Mouse (Mus musculus) kidney, embryonic 15.5 days (tissue): ENCODE measurements around the gene Bicral. TPM values are rescaled to one million over a fixed set of nuclear protein-coding genes. Genes with fewer than 3 reads are reported as not detected.
"Not testable (repeated sequence)": the region's sequence is repeated elsewhere in the genome, so short reads cannot be mapped to it uniquely, and the experiment has no call there.

Source experiments
- ATAC-seq: fragments of 200-750 bp; cut with Nextera tagmentation; replicated peaks from 2 replicates; pipeline ENCODE4 v1.8.0; 2017; ENCODE audit warnings: moderate TSS enrichment; ENCODE audit not compliant: low FRiP score
- H3K27ac ChIP-seq: fragments of 300-500 bp; sonication (generic); 2 replicates; pipeline ENCODE4 v1.5.1; 2015; ENCODE audit warnings: mild to moderate bottlenecking, inconsistent platforms
- H3K27me3 ChIP-seq: fragments of 300-500 bp; sonication (generic); 2 replicates; pipeline ENCODE4 v1.6.1; 2015; ENCODE audit warnings: inconsistent platforms
- H3K36me3 ChIP-seq: fragments of 300-500 bp; sonication (generic); 2 replicates; pipeline ENCODE4 v1.6.1; 2015; ENCODE audit warnings: inconsistent platforms
- H3K4me1 ChIP-seq: fragments of 300-500 bp; sonication (generic); 2 replicates; pipeline ENCODE4 v1.6.1; 2015; ENCODE audit warnings: inconsistent platforms
- H3K4me2 ChIP-seq: fragments of 300-500 bp; sonication (generic); 2 replicates; pipeline ENCODE4 v1.6.1; 2015; ENCODE audit warnings: moderate library complexity, mild to moderate bottlenecking, inconsistent platforms
- H3K4me3 ChIP-seq: fragments of 300-500 bp; sonication (generic); replicated peaks from 2 replicates; pipeline ENCODE4 v1.5.1; 2015; ENCODE audit warnings: mild to moderate bottlenecking, inconsistent platforms
- H3K9ac ChIP-seq: fragments of 300-500 bp; sonication (generic); 2 replicates; pipeline ENCODE4 v1.6.1; 2015; ENCODE audit warnings: mild to moderate bottlenecking, inconsistent platforms
- H3K9me3 ChIP-seq: fragments of 300-500 bp; sonication (generic); replicated peaks from 2 replicates; pipeline ENCODE4 v1.6.1; 2016; ENCODE audit warnings: inconsistent platforms
- WGBS: fragments of 180-500 bp; shearing (Covaris S2); methylation state at CpG from one replicate; pipeline ENCODE4 v1.1.7; 2015; ENCODE audit warnings: mixed read lengths; 5-methylcytosine and 5-hydroxymethylcytosine counted together
- polyA plus RNA-seq: library from polyadenylated mRNA; unstranded; fragments of >200 nt; fragmentation: Nextera tagmentation; extraction: Ambion mirVana; gene quantifications from 2 replicates; pipeline ENCODE4 v1.2.1, GENCODE M21; 2015

Gene Bicral
- polyA plus RNA-seq, 1 experiment from 2014 or later = 4.2 TPM

DNA sequence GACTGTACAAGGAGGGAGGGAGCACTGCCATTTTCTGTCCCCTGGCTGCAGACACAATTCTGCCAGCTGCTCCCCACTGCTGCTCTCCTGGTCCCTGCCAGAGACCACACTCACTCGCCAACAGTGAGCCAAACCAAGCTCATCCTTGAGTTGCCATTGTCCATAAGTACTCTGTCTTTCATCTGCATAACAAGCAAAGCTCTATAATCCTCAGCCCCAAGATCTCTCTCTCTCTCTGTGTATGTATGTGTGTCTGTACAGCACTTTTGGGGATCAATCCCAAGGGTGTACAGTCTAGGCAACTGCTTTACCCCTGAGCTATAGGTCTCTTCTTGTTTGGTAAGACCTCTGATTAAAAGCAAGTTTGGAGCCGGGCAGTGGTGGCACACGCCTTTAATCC is 47.6 kb downstream of the Bicral start:
- Histone ChIP-seq H3K4me2 (no peak overlapping the region), H3K9me3 (no peaks in the 10 kb centered on the region), H3K9ac (no peak overlapping the region), H3K4me1 (no peaks in the 10 kb centered on the region), H3K27me3 (no peaks in the 10 kb centered on the region), H3K36me3 (peaks cover 73% of the 10 kb centered on the region), H3K4me3 (no peak overlapping the region), H3K27ac (no peak overlapping the region)
- WGBS = 90% methylated on average over 3 of the region's 3 CpGs
- no peak for ATAC-seq

DNA sequence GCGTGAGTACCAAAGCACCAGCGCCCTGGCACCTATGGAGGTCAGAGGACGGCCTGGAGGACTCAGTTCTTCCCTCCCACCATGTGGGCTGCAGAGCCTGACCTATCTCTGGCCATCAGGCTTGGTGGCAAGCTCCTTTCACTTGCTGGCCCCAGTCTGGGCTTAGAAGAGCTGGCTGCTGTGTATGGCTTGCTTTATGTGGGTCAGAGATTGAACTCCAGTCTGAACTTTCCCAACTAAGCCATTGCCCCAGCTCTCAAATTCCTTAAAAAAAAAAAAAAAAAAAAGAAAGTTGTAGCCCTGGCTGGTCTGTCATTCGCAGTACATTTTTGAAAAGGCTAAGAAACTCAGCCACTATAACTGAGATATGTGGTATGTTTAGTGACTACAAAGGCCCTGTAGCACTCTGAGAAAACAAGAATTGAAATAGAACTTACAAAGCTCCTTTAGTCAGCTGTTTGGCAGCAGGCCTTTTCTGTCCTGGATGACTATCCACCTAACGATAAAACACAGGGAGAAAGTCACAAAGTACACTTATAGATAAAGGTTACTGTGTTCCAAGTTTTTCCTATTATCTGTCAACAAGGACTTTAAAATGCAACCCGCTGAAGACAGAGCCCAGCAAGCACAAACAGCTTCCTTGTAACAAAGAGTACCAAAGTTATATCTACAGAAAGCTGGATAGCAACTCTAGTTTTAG is 49.0 kb downstream of the Bicral start:
- 89% methylated on average over 6 of the region's 6 CpGs for WGBS
- peaks cover 80% of the 10 kb centered on the region for H3K36me3 ChIP-seq

DNA sequence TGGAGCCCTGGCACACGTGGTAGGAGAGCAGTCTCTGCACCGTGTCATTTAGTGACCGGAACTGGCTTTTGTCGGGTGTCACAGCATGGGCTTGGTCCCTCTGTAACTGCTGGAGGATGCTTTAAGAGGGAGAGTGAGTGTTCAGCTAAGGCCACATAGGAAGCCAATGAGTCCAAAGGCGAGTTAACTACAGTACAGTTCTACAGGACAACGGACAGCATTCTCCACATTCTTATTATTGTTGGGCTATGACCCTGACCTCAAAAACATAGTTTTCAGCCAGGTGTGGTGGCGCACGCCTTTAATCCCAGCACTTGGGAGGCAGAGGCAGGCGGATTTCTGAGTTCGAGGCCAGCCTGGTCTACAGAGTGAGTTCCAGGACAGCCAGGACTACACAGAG is 49.9 kb downstream of the Bicral start:
- Histone ChIP-seq H3K4me2 (no peak overlapping the region), H3K4me3 (no peak overlapping the region), H3K27me3 (no peaks in the 10 kb centered on the region), H3K4me1 (no peaks in the 10 kb centered on the region), H3K27ac (no peak overlapping the region), H3K9me3 (no peaks in the 10 kb centered on the region), H3K36me3 (peaks cover 75% of the 10 kb centered on the region), H3K9ac (no peak overlapping the region)
- WGBS = 92% methylated on average over 10 of the region's 10 CpGs
- ATAC-seq = no peak

More for the DNA sequence above, 49.0 kb downstream of the Bicral start:
- Histone ChIP-seq H3K27ac (no peak overlapping the region), H3K4me3 (no peak overlapping the region), H3K27me3 (no peaks in the 10 kb centered on the region), H3K4me2 (no peak overlapping the region), H3K4me1 (no peaks in the 10 kb centered on the region), H3K9ac (no peak overlapping the region), H3K9me3 (no peaks in the 10 kb centered on the region)
- no peak for ATAC-seq

DNA sequence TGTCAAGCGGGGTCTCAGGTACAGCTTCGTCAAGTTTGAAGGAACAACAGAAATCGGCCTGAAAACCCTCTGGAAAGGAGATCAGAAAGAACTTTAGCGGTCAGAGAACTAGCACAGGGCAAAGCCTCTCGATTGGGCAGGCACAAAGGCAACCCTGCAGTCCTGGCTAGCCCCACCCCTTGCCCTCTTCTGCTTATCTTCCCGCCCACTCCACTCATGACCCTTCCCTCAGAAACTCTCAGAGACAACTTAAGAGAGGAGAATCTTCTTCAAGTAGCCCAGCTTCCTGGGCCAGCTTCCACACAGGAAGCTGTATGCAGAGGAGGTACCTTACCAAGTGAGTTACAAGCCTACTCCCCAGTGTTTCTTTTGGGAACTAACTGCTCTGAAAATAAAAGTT is 56.5 kb downstream of the Bicral start:
- H3K9ac ChIP-seq = no peak overlapping the region
- H3K27me3 ChIP-seq = no peaks in the 10 kb centered on the region
- no peak overlapping the region for H3K4me3 ChIP-seq
- 0 out of 2 replicates have a peak, but pooled peaks cover 7% of the 10 kb centered on the region for H3K4me1 ChIP-seq
- WGBS = 74% methylated on average over 6 of the region's 6 CpGs
- no peaks in the 10 kb centered on the region for H3K9me3 ChIP-seq
- H3K27ac ChIP-seq = no peak overlapping the region
- ATAC-seq = no peak
- H3K4me2 ChIP-seq = no peak overlapping the region
- peaks cover 48% of the 10 kb centered on the region for H3K36me3 ChIP-seq

DNA sequence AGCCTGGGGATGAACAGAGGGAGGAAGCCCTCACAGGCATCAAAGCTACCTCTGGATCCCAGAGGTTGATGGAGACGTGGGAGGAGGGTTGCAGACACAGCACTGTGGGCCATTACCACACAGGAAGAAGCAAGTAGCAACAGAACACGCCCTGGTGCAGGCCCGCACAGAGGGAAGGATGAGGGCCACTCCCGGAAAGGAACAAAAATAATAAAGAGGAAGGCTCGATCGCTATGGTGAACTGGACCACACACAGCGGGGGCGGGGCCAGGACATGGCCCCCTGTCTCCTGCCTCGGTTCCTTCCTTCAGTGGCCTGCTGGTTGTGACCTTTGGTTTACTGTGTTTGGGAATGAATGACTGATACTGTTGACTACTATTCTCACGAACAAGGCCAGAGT is 58.6 kb downstream of the Bicral start:
- no peaks in the 10 kb centered on the region for H3K9me3 ChIP-seq
- 65% methylated on average over 10 of the region's 10 CpGs for WGBS
- H3K4me3 ChIP-seq = no peak overlapping the region
- ATAC-seq = no peak
- H3K27ac ChIP-seq = peak overlapping the region; percentile 20; the same call in 1 of the 2 replicates
- no peaks in the 10 kb centered on the region for H3K27me3 ChIP-seq
- H3K4me2 ChIP-seq = no peak overlapping the region
- peaks cover 28% of the 10 kb centered on the region for H3K36me3 ChIP-seq
- 0 out of 2 replicates have a peak, but pooled peaks cover 7% of the 10 kb centered on the region for H3K4me1 ChIP-seq
- no peak overlapping the region for H3K9ac ChIP-seq

DNA sequence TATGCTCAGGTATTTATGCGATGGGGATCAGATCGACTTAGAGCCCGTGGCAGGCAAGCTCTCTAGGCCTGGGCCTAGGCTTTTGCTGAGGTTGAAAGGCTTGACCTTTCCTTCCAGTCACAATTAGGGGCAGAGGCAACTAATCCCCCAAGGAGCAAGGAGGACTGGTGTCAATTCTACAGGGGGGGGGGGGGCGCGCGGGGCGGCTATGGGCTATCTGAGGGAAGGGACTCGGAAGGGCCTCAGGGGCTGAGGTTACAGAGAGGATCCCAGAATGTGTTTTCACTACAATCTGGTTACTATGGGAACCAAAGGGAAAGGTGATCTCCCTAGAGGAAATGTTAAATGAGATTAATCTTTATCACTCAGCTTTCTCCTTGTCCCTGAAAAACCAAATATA is 60.9 kb downstream of the Bicral start:
- Histone ChIP-seq H3K4me1 (0 out of 2 replicates have a peak, but pooled peaks cover 7% of the 10 kb centered on the region), H3K9me3 (0 out of 2 replicates have a peak, but pooled peaks cover under 1% of the 10 kb centered on the region), H3K27me3 (no peaks in the 10 kb centered on the region), H3K27ac (peak overlapping the region; percentile 48; the same call in 1 of the 2 replicates), H3K36me3 (peaks cover 25% of the 10 kb centered on the region), H3K9ac (no peak overlapping the region), H3K4me2 (no peak overlapping the region), H3K4me3 (no peak overlapping the region)
- WGBS = 53% methylated on average over 8 of the region's 8 CpGs
- 0 out of 2 replicates have a peak, but pooled peaks have one; percentile 22 for ATAC-seq

DNA sequence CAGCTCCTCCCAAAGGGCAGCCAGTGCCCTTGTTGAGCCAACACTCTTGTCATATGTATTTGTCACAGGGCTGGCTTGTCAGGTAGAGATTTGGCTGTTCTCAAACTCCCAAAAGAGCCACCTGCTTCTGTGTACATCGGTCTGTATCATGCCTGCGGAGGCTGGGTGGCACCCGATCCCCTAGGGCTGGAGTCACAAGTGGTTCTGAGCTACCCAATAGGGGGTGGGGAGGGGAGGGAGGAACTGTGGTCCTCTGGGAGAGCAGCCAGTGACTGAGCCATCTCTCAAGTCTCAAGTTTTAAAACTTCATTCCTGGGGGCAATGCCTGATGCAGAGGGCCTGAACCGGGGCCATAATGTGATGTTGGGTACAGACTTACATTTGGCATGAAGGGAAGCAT is 61.5 kb downstream of the Bicral start:
- WGBS = 78% methylated on average over 4 of the region's 4 CpGs
- Histone ChIP-seq H3K36me3 (peaks cover 24% of the 10 kb centered on the region), H3K27me3 (no peaks in the 10 kb centered on the region), H3K9ac (no peak overlapping the region), H3K9me3 (0 out of 2 replicates have a peak, but pooled peaks cover 3% of the 10 kb centered on the region), H3K4me3 (no peak overlapping the region), H3K27ac (no peak overlapping the region), H3K4me1 (0 out of 2 replicates have a peak, but pooled peaks cover 7% of the 10 kb centered on the region), H3K4me2 (no peak overlapping the region)
- no peak for ATAC-seq

DNA sequence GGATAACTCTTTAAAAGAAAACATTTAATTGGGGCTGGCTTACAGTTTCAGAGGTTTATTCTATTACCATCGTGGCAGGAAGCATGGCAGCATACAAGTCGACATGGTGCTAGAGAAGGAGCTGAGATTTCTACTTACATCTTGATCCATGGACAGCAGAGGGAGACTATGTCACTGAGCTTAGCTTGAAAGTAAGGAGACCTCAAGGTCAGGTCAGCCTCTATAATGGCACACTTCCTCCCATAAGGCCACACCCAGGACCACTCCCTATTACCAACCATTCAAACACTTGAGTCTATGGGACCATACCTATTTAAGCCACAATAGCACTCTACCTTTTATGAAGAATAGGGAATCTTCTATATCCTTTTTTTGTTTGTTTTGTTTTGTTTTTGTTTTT is 65.3 kb downstream of the Bicral start:
- Histone ChIP-seq H3K27ac (no peak overlapping the region), H3K4me1 (0 out of 2 replicates have a peak, but pooled peaks cover 7% of the 10 kb centered on the region), H3K27me3 (no peaks in the 10 kb centered on the region), H3K4me2 (no peak overlapping the region), H3K9me3 (0 out of 2 replicates have a peak, but pooled peaks cover 3% of the 10 kb centered on the region), H3K4me3 (no peak overlapping the region), H3K9ac (no peak overlapping the region), H3K36me3 (no peaks in the 10 kb centered on the region)
- no peak for ATAC-seq
- WGBS = 81% methylated on average over 2 of the region's 2 CpGs

DNA sequence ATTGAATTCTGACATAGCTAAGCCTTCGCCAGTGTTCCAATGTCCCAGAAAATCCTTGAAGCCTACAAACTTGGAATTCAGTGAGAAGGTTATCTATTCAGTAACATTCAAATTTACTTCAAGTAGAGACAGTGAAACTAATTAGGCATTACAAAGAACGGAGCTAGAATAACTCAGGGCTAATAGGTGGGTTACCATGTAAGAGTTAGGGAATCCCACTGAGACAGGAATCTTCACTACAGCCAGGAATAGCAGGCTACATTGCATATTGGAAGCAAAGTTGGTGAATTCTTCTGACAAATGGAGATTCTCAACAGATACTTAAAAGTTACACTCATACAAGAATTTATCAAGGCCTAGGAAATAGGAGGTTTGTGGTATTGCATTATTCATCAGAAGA is 70.3 kb downstream of the Bicral start:
- not testable (repeated sequence) for H3K9me3 ChIP-seq, H3K36me3 ChIP-seq, H3K9ac ChIP-seq, H3K4me2 ChIP-seq, H3K4me1 ChIP-seq, ATAC-seq, H3K27me3 ChIP-seq, H3K27ac ChIP-seq, H3K4me3 ChIP-seq
- 66% methylated on average over 2 of the region's 2 CpGs for WGBS

DNA sequence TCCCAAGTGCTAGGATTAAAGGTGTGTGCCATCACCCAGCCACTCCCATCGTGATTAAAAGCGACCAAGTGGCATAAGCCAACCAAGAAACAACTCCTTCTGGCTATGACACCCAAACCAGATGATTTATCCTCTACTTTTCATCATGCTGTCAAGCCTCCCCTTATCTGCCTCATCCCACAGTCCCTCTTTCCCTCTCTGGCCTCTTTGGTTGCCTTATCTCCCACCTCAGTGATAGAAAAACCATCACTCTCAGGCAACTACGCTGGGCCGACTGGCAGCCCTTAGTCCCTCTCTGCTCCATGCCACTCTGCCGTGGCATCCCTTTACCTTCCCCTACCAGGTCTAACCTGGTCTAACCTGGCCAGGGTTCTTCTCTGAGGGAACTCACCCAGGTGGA is 71.3 kb downstream of the Bicral start:
- no peaks in the 10 kb centered on the region for H3K27me3 ChIP-seq
- WGBS = 87% methylated on average over 5 of the region's 5 CpGs
- H3K36me3 ChIP-seq = no peaks in the 10 kb centered on the region
- no peak overlapping the region for H3K4me2 ChIP-seq
- no peak overlapping the region for H3K4me3 ChIP-seq
- ATAC-seq = no peak
- no peaks in the 10 kb centered on the region for H3K4me1 ChIP-seq
- H3K27ac ChIP-seq = no peak overlapping the region
- H3K9ac ChIP-seq = no peak overlapping the region
- no peaks in the 10 kb centered on the region for H3K9me3 ChIP-seq

DNA sequence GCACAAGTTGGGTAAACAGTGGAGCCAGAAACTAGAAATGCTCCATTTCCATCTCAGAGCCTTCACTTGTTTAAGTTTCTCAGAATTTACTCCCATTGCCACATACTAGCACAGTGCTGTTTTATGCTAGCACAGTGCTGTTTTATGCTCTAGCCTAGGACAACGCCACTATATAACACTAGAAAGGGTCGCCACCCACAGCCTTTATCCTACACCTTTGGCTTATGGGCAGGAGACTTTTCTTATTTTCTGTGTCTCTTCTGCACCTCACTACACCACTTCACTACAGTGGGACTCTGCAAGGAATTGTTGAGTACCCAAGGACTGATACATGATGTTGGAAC is 75.1 kb downstream of the Bicral start:
- peak overlapping the region; percentile 59 for H3K27ac ChIP-seq

DNA sequence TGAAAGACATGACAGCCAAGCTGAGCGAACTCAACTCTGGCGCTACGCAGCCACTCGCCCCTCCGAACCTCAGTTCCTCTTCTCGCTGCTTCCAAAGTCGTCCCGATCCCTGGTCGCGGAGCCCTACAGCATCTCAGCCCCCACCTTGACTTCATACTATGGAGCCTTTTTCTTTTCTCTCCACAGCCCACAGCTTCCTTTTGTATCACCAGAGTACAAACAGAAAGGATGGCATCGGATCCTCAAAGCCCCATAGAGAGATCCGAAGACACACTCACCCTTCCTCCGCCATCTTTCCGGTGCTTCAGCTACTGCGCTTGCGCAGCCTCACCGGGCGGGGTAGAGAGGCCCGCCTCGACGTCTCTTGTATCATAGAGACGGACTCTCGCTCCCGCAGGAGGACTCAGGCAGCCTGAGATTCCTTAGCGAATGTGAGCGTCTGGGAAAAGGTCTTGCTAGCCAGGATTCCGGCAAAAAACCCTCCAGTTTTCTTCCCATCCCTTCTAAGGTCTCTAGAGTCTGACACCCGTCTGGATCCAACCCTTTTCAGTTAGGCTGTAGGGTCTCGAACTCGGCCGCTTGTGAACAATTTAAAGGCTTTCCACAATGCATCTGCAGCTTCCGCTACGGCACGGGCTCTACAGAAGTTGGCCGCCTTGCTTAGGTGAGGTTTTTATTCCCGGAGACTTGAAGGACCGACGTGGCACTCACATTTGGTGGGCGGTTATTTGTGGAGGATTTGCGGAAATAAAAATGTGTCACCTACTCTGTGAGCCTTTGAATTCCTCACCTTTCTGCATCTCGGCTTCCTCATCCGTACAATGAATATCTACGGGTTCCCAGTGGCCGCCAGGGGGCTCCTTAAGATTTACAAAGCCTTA is 75.7 kb downstream of the Bicral start, which contains the start of gene Rpl7l1:
TSS of gene Rpl7l1 (minus strand) at position 332 of the 881 bp plus-strand sequence.
- Histone ChIP-seq H3K9me3 (no peaks in the 10 kb centered on the region), H3K4me3 (peak within 1 kb of the TSS; percentile 72), H3K9ac (peak within 1 kb of the TSS; percentile 67), H3K4me1 (peaks cover 16% of the 10 kb centered on the region), H3K36me3 (peaks cover 32% of the 10 kb centered on the region), H3K27me3 (no peaks in the 10 kb centered on the region), H3K27ac (peak within 1 kb of the TSS; percentile 95), H3K4me2 (peak within 1 kb of the TSS; percentile 64)
- WGBS = under 1% methylated on average over 44 of the region's 44 CpGs
- peak; percentile 95 for ATAC-seq

More for the DNA sequence above, 75.1 kb downstream of the Bicral start:
- no peak overlapping the region for H3K9ac ChIP-seq
- peaks cover 26% of the 10 kb centered on the region for H3K36me3 ChIP-seq
- ATAC-seq = no peak
- WGBS = 75% methylated on average over 2 of the region's 2 CpGs
- H3K4me1 ChIP-seq = peaks cover 16% of the 10 kb centered on the region
- peak overlapping the region; percentile 72 for H3K4me3 ChIP-seq
- no peaks in the 10 kb centered on the region for H3K27me3 ChIP-seq
- peak overlapping the region; percentile 64 for H3K4me2 ChIP-seq
- H3K9me3 ChIP-seq = no peaks in the 10 kb centered on the region
